Mouse (Mus musculus): Measurements from ENCODE around the gene Wscd2.
A peak's percentile ranks its signal among the peaks of the same experiment; 100 is the strongest.
"Not testable (repeated sequence)": the region's sequence is repeated elsewhere in the genome, so short reads cannot be mapped to it uniquely, and the experiment has no call there.

Gene Wscd2

DNA sequence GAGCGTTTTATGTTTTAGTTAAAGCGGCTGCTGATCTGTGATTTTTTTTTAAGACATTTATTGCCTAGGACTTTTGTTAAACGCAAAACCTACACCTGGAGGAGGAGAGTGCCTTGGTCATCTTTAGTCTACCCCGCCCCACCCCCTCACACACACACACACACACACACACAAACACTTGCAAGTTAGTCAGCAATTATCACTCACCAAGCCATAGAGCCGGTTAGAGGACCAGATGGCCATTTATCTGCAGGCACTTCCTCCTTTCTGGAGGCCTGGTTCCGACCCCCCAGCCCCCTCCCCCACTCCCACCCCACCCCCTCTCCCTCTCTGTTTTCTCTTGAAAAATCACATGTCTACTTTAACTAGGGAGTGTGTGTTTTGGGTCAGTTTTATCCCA lies 94.3 kb downstream of the Wscd2 start:
- peak; percentile 43 for DNase-seq (ENCODE audit: low spot score)

DNA sequence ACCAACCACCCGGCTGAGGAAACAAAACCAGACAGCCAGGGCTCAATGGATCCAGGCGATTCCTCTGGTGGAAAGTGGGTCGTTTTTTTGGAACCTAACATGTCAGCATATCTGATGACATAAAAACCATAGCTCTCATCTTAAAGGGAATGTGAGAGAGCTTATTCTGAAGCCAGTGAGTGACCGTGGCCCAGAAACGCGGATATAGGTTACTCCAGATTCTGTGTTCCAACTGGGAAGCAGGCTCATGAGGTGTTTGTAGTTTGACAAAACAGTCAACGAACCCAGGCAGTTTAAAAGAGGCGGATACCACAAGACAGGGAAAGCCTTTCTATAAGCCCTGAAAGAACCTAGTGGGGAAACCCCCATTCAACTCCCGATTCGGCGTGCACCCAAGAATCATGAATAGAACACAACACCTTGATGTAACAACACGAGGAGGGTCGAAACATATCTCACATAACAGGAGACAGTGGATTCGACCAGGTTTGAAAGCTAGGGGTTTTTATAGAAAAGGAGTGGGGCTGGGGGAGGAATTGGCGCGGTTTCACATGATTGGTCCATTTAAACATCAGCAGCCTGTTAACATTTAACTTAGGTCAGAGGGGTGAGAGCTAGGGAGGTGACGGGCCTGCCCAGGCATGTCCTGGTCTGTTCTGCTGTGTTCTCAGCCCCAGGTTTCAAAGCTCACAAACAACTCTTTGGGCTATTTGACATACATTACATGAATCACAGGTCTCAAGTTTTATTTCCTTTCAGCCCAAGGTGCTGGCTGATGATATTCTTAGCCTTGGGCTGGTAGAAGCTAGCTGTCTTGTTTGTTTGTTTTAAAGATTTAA lies 95.7 kb downstream of the Wscd2 start:
- DNase-seq (ENCODE audit: low spot score): not testable (repeated sequence)

DNA sequence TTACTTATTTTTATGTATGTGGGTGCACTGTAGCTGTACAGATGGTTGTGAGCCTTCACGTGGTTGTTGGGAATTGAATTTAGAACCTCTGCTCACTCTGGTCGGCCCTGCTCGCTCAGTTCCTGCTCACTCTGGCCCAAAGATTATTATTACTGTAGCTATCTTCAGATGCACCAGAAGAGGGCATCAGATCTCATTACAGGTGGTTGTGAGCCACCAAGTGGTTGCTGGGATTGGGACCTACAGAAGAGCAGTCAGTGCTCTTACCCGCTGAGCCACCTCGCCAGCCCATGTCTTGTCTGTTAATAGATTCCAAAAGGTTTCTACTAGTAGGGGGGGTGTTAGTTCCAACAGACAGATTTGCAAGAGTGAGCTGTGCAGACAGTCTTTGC lies 96.3 kb downstream of the Wscd2 start:
- not testable (repeated sequence) for DNase-seq (ENCODE audit: low spot score)

DNA sequence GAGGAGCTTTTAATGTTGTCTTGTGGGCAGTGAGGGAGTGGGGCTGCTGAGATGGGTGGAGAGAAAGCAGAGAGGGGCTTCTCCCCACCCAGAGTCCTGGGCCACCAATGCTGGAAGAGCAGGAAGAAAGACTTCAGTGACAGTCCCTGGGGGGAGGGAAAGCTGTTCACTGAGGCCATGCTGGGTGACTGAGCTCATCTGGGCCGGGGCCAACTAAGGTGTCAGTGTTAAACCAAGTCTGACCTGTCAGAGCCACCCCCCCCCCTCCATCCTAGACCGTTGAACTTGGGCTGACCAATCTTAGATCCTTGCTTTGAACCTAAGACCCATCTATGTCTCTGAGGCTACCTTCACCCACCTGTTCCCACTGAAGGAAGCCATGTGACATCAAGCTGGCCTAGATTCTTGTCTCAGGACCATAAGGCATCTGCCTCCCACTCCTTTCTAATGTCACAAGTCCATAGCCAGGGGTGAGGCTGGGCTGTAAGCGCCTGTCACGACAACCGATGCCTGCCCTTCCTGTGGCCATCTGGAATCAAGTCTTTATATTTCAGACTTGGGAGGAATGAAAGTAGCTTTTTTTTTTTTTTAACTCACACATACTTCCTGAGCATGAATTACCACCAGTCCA lies 100.0 kb downstream of the Wscd2 start:
- no peak for DNase-seq (ENCODE audit: low spot score)

DNA sequence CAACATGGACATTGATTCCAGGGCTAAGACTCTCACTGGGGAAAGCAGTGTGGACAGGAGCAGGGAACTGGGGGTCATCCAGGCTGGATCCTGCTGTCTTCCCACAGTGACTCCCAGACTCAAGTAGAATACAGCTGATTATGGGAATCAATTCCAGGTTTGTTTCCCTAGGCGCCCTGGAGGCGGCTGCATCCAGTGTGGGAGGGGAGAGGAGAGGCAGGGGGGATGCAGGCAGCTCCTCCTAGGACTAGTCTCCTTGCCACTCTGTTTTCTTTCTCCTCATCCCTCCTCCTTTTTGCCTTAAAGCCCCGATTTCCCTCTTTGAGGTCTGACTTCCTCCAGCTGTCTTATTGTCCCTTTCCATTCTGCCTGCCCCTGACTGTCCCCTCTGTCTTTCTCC lies 101.0 kb downstream of the Wscd2 start:
- no peak for DNase-seq (ENCODE audit: low spot score)

DNA sequence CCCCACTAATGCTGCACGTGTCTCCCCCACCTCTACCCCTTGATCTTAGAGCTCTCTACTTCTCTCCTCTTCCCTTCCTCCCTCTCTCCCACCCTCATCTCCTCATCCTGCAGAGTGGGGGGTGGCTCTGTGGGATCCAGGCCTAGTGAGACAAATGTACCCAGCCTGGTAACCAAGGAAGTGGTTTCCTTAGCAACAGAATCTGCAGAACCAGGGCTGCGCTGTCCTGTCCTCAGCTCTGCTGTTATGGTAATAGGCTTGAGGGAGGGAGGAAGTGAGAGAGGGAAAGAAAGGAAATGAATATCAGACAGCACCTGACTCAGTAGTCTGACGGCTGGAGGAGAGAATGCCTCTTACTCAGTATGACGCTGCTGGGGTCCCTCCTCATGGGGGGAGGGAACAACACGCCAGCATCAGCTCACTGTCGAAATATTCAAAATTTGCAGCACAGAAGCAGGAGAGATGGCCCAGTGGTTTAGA lies 101.7 kb downstream of the Wscd2 start:
- DNase-seq (ENCODE audit: low spot score): no peak

DNA sequence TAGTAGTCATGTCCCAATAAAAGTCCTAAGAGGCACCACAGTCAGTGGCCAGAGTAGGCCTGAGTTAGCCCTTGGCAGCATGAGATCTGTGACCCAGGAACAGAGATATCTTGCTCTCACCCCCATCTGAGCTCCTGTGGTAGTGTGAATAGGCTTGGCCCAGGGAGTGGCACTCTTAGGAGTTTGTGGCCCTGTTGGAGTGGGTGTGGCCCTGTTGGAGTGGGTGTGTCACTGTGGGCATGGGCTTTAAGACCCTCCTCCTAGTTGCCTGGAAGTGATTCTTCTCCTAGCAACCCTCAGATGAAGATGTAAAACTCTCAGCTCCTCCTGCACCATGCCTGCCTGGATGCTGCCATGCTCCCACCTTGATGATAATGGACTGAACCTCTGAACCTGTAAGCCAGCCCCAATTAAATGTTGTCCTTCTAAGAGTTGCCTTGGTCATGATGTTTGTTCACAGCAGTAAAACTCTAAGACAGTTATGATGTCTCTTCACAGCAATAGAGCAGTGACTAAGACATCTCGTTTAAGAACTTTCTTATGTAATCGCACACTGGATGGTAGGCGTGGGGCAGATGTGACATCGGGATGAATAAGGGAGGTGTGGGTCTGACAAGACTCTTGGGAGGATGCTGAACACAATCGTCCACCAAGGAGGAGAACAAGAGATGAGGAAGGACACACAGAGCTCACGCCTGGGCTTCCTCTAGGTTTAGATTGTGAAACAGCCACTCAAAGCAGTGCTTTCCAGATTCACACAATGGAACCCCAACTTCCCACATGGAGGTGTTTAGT lies 104.0 kb downstream of the Wscd2 start:
- no peak for DNase-seq (ENCODE audit: low spot score)

DNA sequence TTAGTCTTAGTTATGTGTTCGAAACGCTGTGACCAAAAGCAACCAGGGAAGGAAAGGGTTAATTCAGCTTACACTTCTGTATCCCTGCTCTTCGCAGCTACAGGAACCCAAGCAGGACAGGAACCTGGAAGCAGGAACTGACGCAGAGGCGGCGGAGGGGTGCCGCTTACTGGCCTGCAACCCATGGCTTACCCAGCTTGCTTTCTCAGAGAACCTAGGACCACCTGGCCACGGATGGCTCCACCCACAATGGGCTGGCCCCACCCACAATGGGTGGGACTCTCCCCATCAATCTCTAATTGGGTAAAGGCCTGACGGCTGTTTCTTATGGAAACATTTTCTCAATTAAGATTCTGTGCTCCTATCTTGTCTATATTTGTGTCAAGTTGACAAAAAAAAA lies 106.1 kb downstream of the Wscd2 start:
- no peak for DNase-seq (ENCODE audit: low spot score)

DNA sequence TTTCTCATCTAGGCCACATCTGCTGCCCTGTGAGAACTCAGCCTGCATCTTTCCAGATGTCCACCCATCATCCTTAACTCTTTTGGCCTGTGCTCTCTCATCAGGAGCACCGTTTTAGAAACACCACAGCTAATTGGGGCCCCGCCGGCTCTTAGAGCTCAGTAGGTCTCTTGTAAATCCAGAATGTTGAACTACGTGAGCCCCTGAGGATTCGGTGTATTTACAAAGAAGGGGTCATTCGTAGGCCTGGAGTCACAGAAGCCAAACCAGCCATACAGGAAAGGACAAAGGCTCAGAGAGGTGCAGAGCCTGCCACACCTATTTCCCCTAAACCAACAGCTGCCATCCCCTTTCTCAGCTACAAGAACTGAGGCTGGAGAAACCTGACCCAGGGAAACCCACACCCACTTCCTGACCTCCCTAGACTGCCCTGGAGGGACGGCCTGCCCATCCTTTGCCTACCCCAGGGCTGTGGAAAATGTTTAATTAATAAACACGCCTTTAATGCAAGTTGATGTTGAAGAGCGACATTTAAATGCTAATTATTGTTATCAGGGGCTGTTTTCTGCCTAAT lies 106.7 kb downstream of the Wscd2 start:
- DNase-seq (ENCODE audit: low spot score): no peak

DNA sequence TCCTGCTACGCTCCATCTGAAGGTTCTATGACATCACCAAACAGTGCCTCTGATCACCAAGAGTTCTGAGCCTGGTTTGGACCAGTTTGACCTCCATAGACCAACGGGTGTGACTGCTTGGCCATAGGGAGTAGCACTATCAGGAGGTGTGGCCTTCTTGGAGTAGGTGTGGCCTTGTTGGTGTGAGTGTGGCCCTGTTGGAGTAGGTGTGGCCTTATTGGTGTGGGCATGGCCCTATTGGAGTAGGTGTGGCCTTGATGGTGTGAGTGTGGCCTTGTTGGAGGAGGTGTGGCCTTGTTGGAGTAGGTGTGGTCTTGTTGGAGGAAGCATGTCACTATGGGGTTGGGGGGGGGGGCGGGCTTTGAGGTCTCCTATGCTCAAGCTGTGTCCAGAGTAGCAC lies 110.0 kb downstream of the Wscd2 start:
- DNase-seq (ENCODE audit: low spot score): no peak

DNA sequence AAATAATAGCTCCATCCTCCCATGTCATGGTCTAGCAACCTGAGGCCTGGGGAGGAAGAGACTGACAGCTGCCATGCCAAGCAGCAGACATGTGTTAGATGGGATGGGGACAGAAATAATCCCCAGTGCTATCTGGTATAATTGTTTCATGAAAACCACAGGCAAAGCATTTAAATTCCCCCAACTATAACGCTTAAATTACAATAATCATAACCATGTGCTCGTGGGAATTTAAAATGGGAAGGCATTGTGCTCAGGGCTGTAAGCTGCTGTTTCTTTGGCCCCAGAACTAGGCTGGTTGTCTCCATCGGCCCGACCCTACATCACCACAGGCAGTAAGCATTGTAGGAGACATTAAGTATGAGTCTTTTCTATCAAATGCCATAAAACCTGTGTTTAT lies 110.7 kb downstream of the Wscd2 start:
- no peak for DNase-seq (ENCODE audit: low spot score)

DNA sequence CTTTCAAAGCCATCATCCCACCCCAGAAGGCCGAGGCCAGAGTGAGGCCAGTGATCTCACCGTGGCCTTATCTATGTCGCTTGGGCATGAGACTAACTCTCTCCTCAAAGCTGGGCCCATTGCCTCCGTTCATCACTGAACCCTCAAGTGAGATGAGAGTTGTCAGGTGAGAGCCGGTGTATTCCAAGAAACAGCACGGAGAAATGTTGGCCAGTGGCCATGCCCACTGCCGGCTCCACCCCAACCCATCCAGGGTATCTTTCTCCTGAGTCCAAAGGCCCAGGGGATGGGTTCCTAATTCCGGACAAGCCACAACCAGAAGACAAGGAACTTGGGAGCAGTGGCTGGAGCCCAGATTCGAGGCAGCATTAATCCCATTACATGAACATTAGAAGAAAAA lies 113.3 kb downstream of the Wscd2 start:
- DNase-seq (ENCODE audit: low spot score): no peak

DNA sequence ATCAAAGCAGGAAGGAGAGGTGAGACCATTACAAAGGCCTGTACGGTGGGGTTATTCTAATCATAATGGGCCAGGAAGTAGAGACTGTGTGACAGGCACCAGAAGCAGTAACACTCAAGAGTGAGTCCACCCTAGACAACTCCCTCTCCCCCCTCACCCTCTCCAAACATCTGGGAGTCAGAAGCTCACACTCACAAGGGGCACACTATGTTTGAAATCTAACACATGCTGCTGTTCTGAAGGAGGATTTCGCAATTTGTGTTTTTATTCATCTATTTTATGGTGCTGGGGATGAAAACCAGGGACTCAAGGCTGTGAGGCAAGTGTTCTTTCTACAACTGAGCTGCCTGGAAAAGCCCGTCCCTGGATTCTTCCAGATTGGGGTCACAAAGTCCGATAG lies 114.6 kb downstream of the Wscd2 start:
- no peak for DNase-seq (ENCODE audit: low spot score)

DNA sequence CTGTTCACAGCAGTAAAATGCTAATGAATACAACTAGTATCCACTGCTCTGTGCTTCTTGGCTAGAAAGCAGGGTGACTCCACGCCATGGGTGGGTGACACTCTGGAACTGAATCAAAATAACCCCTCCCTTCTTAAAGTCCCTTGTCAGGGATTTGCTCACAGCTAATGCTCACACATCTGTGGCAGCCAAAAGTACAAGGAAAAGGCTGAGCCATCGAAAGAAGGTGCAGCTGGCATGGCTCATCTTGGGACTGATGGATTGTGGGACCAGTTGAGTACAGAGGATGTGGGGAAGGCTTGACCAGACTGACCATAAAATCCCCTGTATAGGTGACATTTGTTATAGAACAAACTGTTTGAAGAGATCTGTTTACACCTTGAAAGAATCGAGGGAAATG lies 116.0 kb downstream of the Wscd2 start:
- DNase-seq (ENCODE audit: low spot score): no peak

DNA sequence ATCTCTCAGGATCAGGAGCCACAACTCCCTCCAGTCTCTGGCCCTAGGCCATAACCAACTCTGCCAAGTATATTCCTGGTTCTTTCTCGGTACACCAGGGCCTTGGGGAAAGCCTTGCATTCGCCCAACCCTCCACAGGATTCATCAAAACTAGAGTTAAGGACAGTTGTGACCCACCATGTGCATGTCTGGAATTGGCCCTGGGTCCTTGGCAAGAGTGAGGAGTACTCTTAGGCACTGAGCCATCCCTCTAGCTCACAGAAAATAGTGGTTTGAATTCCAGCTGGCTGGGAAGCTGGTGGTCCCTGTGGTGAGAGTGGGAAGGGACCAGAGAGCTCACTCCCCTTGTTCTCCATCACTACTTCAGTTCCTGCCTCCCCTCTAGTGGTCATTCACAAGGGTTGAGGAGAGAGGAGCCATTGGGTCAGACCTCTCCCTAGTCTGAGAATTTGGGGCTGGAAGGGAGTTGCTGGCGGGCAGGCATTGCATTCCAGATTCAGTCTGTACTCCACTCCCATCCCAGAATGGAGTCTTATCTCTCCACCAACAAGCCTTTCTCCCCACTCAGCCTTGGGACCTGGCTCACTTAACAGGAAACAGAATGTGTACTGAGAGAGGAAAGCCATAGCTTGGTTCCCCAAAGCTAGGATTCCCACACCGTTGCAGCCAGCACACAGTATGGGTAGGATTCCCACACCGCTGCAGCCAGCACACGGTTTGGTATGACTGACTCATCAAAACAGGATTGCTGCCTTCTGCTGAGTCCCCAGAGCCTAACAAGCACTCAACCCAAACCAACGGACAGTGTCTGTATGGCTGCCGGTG lies 117.0 kb downstream of the Wscd2 start:
- DNase-seq (ENCODE audit: low spot score): no peak

DNA sequence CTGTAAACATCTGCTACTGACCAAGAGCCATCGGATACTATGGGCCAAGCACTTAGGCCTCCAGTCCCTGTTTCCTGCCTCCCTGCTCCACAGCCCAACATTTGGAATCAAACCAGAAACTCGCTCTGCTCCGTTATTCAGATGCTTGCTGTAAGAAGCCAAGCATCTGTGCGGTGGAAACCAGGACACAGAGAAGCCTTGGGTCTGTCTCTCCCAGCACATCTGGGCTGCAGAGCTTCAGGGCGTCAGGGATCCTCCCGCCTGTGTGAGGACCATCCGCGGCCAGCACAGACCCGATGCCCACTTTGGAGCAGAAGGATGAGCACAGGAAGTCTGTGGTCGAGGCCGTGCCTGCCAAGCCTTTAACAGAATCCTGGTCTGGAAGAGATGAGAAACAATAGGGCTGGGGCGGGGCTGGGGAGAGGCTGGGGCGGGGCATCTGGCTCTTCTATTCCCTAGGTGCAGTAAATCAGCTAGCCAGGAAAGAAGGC lies 117.9 kb downstream of the Wscd2 start:
- no peak for DNase-seq (ENCODE audit: low spot score)

DNA sequence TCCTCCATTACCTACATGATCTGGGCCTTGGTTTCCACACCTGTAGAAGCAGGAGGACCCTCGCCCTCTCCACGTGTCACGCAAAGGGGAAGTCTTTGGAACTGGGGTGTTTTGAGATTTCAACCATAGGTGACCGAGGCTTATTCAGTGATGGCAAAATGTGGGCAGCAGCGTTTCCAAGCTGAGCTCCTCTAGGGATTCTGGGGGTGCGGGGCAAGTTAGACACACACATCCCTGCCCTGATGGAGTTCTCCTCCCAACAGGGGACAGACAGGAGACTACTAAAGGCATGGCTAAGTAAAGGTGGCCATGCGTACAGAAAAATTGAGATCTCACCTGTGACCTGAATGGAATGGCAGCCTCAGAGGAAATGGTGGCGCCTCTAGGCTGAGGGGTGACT lies 118.4 kb downstream of the Wscd2 start:
- no peak for DNase-seq (ENCODE audit: low spot score)

DNA sequence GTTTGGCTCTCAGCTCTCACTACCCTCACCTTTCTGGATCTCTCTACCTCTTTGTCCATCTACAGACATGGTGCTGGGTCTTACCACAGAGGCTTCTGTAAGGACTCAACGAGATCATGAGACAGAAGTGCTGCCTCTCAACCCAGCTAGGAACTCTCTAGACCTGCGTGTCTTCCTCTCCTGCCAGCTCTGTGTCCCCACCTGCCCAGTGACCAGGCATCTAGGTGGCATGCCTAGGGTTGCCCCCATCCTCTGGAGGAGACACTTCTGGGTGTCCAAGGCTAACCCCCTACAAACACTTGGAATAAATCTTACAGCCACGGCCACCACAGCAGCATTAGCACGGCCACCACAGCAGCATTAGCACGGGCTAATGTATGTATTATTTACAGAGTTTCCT lies 119.8 kb downstream of the Wscd2 start:
- no peak for DNase-seq (ENCODE audit: low spot score)

DNA sequence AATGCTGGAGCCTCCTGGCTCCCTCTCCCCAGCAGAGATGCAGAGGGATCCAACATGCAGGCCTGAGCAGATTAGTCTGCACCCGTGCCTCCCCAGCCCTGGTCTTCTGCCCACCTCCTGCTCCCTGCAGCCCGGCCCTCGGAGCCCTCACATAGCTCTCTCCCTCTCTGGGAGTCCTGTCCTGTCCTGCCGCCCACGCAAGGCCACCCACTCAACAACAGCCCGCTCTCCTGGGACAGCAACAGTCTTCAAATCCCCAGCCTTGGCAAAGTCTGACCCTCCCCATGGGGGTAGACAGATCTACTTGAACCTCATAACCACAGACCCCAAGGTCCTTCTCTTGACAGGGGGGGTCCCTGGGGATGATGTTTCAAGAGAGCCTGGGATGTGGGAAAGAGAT lies 120.4 kb downstream of the Wscd2 start:
- no peak for DNase-seq (ENCODE audit: low spot score)

DNA sequence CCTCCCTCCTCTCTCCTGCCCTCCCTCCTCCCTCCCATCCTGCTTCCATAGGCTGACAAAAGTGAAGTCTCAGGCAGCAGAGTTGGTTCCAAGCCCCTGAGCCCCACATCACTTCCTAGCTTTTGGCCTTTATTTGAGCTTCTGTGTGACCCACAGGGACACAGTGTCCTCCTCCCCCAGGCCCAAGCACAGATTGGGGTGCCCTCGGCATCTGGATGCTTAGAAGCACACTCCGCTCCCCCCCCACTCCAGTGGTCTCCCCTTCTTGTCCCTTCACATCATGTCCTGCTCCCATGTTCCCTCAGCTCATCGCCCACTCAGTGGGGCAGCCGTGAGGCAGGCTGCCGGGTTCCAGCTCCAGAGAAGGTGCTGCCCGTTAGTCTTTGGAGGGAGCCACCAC lies 121.0 kb downstream of the Wscd2 start:
- no peak for DNase-seq (ENCODE audit: low spot score)

DNA sequence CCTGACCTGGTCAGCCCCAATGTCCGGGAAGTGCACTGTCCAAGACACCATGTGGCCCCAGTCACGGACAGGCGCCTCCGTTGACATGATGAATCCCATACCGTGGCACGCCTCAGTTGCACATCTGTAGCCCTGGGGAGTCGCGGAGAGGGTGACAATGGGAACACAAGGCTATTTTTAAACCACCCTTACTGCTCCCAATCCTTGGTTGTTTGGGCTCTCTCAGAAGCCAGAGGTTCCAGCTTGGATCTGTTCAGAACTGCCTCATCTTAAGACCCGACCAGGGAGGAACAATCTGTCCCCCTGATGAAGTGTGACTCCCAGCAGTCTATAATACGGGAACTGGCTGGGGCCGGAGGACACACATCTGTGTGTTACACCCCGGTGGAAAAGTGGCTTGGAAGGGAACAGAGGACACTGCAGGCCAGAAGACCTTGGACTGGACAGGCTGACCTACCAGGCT lies 121.7 kb downstream of the Wscd2 start:
- no peak for DNase-seq (ENCODE audit: low spot score)
